In genomic region chr12:112968943-112969342, GRCm38 (mm10) we compare ENCODE assay signal across 19 mouse cellular contexts.
"Had no signal": no experiment of that assay in that cellular context is flagged by ENCODE, and none has a peak within 500 bp of the region (broad histone marks: within the 10 kb centered on the region; RNA-seq: fewer than 3 reads in every experiment).

No protein-coding gene starts in this region.

- H3K9me3 ChIP-seq: midbrain, embryonic 10.5 days; midbrain, embryonic 12.5 days; neural tube, embryonic 13.5 days; neural tube, embryonic 15.5 days had no signal

- H3K4me3 ChIP-seq: midbrain, embryonic 10.5 days; midbrain, embryonic 12.5 days; myocyte; neural tube, embryonic 13.5 days; neural tube, embryonic 15.5 days had no signal

- DNase-seq: lung, adult 18-20 months; lung, embryonic 14.5 days; lung, postnatal 10 days; lung, postnatal 4 days; midbrain, embryonic 14.5 days; retina, postnatal 1 day; right cerebral cortex, adult 18-20 months; right cerebral cortex, postnatal 25 days; right cerebral cortex, postnatal 4 days; spleen, adult 18-20 months; thymus, adult 18-20 months; thymus, postnatal 14 days; thymus, postnatal 36 days had no signal

- H3K27me3 ChIP-seq: midbrain, embryonic 12.5 days; neural tube, embryonic 13.5 days; neural tube, embryonic 15.5 days had no signal

- H3K9ac ChIP-seq: lung, embryonic 14.5 days; midbrain, embryonic 12.5 days; neural tube, embryonic 13.5 days; neural tube, embryonic 15.5 days had no signal

- ATAC-seq: midbrain, embryonic 16.5 days had no signal

- H3K27ac ChIP-seq: midbrain, embryonic 10.5 days; midbrain, embryonic 12.5 days; neural tube, embryonic 13.5 days; neural tube, embryonic 15.5 days had no signal

- H3K4me2 ChIP-seq: lung, embryonic 14.5 days; midbrain, embryonic 12.5 days; neural tube, embryonic 13.5 days; neural tube, embryonic 15.5 days had no signal

- H3K4me1 ChIP-seq: midbrain, embryonic 10.5 days; midbrain, embryonic 12.5 days; neural tube, embryonic 13.5 days; neural tube, embryonic 15.5 days had no signal
